Mouse (Mus musculus) hindbrain, postnatal 0 days (tissue): Measurements from ENCODE around the gene Rundc3a. TPM values are rescaled to one million over a fixed set of nuclear protein-coding genes. Genes with fewer than 3 reads are reported as not detected.
A peak's percentile ranks its signal among the peaks of the same experiment; 100 is the strongest.

Source experiments
- ATAC-seq: fragments of 200-750 bp; cut with Nextera tagmentation; 2 replicates; pipeline ENCODE4 v1.8.0; 2017; ENCODE audit warnings: mild to moderate bottlenecking, moderate TSS enrichment, moderate library complexity
- DNase-seq: peaks from one replicate; pipeline ENCODE4 v3.0.0-alpha.2; 2015; ENCODE audit warnings: low spot score
- H3K27ac ChIP-seq: fragments of 300-500 bp; sonication (generic); 2 replicates; pipeline ENCODE4 v1.5.1; 2014; ENCODE audit warnings: mild to moderate bottlenecking
- H3K27me3 ChIP-seq: fragments of 300-500 bp; sonication (generic); 2 replicates; pipeline ENCODE4 v1.6.1; 2014; ENCODE audit warnings: low read length, mixed read lengths; ENCODE audit not compliant: insufficient read depth
- H3K36me3 ChIP-seq: fragments of 300-500 bp; sonication (generic); 2 replicates; pipeline ENCODE4 v1.6.1; 2014; ENCODE audit warnings: low read length, mixed read lengths; ENCODE audit not compliant: insufficient read depth
- H3K4me1 ChIP-seq: fragments of 300-500 bp; sonication (generic); 2 replicates; pipeline ENCODE4 v1.6.1; 2014; ENCODE audit warnings: antibody characterized with exemption, low read length, mixed read lengths; ENCODE audit not compliant: insufficient read depth
- H3K4me2 ChIP-seq: fragments of 300-500 bp; sonication (generic); 2 replicates; pipeline ENCODE4 v1.6.1; 2014; ENCODE audit warnings: low read depth, mild to moderate bottlenecking, low read length, moderate library complexity, mixed read lengths
- H3K4me3 ChIP-seq: fragments of 300-500 bp; sonication (generic); 2 replicates; pipeline ENCODE4 v1.5.1; 2014; ENCODE audit warnings: low read length
- H3K9ac ChIP-seq: fragments of 300-500 bp; sonication (generic); replicated peaks from 2 replicates; pipeline ENCODE4 v1.6.1; 2014; ENCODE audit warnings: mild to moderate bottlenecking, low read length, moderate library complexity, mixed read lengths
- H3K9me3 ChIP-seq: fragments of 300-500 bp; sonication (generic); 2 replicates; pipeline ENCODE4 v1.6.1; 2016; ENCODE audit warnings: low read length, mixed read lengths
- CTCF ChIP-seq: IDR thresholded peaks from 2 replicates; pipeline ENCODE4 v1.5.1; 2016; ENCODE audit warnings: antibody characterized with exemption, control low read depth, low read depth
- WGBS: fragments of 180-500 bp; shearing (Covaris S2); extraction: QIAGEN DNeasy Blood & Tissue Kit; methylation state at CpG from one replicate; pipeline ENCODE4 v1.1.7; 2014; 5-methylcytosine and 5-hydroxymethylcytosine counted together
- polyA plus RNA-seq: library from polyadenylated mRNA; unstranded; fragments of >200 nt; fragmentation: Nextera tagmentation; extraction: Ambion mirVana; gene quantifications from 2 replicates; pipeline ENCODE4 v1.2.1, GENCODE M21; 2015
- total RNA-seq: library from RNA; depleted of rRNA; stranded (reverse); fragments of >200 nt; gene quantifications from 2 replicates; pipeline ENCODE4 v1.2.3, GENCODE M21; 2014

The Rundc3a gene
- total and polyA plus RNA-seq, 2 experiments from 2014 or later = 114 to 310 TPM

GRCm38 (mm10) chr11:102437120-102438061 is 44.2 kb downstream of the Rundc3a start:
- no peaks in the 10 kb centered on the region for H3K9me3 ChIP-seq
- peaks cover 49% of the 10 kb centered on the region for H3K36me3 ChIP-seq
- ATAC-seq = peak; percentile 36
- H3K4me2 ChIP-seq = peak overlapping the region; percentile 69
- peak; percentile 81 for DNase-seq
- peak overlapping the region; percentile 65; the same call in 1 of the 2 replicates for H3K27ac ChIP-seq
- 0 out of 2 replicates have a peak, but pooled peaks cover 15% of the 10 kb centered on the region for H3K4me1 ChIP-seq
- H3K4me3 ChIP-seq = peak overlapping the region; percentile 32
- peak overlapping the region; percentile 55 for H3K9ac ChIP-seq
- TF ChIP-seq CTCF = peak; percentile 51
- WGBS = 9% methylated on average over 87 of the region's 87 CpGs
- H3K27me3 ChIP-seq = no peaks in the 10 kb centered on the region

DNA sequence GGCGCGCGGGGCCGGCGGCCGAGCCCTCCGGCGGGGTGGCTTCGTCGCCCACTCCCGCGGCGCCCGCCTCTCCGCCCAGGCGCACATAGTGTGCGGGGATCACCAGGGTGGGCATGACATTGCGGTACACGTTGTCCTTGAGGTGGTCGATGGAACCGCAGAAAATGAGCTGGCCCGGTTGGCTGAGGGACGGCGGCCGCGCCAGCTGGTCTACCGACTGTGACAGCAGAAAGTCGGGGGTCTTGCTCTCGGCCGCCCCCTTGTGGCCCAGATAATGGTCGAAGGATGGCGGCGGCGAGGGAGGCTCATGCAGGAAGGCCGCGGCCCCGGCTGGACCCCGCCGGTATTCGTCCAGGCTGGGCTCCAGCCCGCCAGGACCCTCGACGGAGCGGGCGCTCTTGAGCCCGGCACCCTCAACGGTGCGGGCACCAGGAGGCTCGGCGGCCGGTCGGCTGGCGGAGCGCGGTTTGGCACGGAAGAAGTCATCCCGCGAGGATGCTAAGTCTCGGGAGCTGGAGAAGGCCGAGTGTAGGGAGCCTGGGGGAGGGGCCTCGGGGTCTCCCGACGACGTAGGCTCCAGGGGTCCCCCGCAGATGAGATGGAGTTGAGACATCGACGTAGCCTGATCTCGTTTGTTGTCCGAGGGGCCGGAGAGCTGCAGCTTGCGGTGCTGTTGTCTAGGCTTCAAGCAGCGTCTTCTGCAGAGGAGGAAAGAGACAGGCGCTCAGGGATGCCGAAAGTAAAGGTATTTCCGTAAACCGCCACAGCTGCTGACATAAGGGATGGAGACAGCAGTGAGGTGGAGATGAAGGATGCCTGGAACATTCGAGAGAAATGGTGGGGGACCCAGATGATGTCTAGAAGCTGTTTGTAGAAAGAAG is 45.2 kb downstream of the Rundc3a start:
- peak; percentile 85 for TF ChIP-seq CTCF
- 0 out of 2 replicates have a peak, but pooled peaks cover 8% of the 10 kb centered on the region for H3K4me1 ChIP-seq
- WGBS = 11% methylated on average over 77 of the region's 77 CpGs
- H3K36me3 ChIP-seq = peaks cover 55% of the 10 kb centered on the region
- no peaks in the 10 kb centered on the region for H3K27me3 ChIP-seq
- peak overlapping the region; percentile 65; the same call in 1 of the 2 replicates for H3K27ac ChIP-seq
- ATAC-seq (peak; percentile 38), DNase-seq (peak; percentile 91)
- H3K9ac ChIP-seq = peak overlapping the region; percentile 55; the same call in 1 of the 2 replicates
- H3K4me2 ChIP-seq = peak overlapping the region; percentile 69
- H3K4me3 ChIP-seq = peak overlapping the region; percentile 32
- no peaks in the 10 kb centered on the region for H3K9me3 ChIP-seq

DNA sequence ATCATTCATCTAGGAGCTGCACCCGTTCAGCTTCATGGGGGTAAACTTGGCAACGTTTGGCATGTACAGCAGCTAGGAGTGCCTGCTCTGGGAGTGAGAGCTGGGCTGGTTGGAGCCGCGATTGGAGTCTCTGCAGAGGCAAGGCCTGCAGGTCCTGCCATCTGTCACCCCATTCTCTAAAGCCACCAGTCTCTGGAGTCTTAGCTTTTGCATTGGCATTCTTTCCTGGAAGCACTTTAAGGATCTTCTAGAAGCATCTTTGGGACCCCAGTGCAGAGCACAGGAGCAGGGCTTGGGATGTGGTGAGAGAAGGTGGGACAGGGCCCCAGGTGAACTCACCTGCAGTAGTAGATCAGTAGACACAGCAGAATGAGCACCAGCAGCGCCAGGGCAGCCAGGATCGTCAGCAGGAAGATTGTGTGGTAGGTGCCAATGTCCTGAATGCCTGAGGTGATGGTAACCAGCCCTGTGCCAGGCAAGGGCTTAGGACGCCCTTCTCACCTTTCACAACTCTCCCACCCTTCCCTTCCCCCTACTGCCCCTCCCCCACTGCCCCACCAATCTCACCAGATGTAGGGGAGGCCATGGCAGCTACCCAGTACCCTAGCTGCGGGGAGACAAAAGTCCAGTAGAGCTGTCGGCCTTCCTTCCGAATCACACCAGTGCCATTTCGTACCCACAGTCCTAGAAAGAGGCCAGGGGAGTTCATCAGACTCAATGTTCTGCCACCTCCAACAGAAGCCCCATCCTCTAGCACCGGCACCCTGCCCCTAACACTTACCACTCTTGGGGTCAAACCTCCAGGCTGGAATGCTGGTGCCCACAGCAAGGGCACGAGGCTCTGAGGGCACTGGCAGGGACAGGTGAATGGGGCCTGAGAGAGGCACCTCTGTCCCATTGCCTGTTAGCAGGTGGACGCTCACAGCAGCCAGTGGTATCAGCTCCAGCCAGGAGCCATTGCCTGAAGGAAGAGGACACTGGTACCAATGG is 46.2 kb downstream of the Rundc3a start:
- H3K27me3 ChIP-seq = no peaks in the 10 kb centered on the region

DNA sequence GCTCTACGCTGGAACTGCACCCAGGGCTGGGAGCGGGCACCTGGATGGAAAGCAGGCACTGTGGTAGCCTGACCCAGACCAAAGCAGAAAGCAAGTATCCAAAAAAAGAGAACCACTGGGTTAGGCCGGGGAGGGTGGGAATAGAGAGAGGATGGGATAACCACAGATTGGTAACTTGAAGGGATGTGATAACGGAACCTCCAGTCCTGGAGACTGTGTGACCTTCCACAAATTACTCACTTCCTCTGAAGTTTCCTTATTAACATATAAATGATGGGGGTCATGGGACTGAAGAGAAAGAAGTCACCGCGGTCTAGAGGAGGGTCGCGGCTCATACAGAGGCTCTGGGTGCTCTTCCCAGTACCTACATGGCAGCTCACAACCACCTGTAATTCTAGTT is 47.1 kb downstream of the Rundc3a start:
- peaks cover 49% of the 10 kb centered on the region for H3K36me3 ChIP-seq
- TF ChIP-seq CTCF = no peak

More for the DNA sequence above, 46.2 kb downstream of the Rundc3a start:
- 69% methylated on average over 14 of the region's 14 CpGs for WGBS
- DNase-seq (peak; percentile 33), ATAC-seq (no peak)
- Histone ChIP-seq H3K27ac (no peak overlapping the region), H3K4me3 (no peak overlapping the region), H3K9ac (no peak overlapping the region), H3K9me3 (no peaks in the 10 kb centered on the region), H3K4me1 (0 out of 2 replicates have a peak, but pooled peaks cover 8% of the 10 kb centered on the region), H3K36me3 (peaks cover 55% of the 10 kb centered on the region), H3K4me2 (no peak overlapping the region)
- TF ChIP-seq CTCF = no peak

DNA sequence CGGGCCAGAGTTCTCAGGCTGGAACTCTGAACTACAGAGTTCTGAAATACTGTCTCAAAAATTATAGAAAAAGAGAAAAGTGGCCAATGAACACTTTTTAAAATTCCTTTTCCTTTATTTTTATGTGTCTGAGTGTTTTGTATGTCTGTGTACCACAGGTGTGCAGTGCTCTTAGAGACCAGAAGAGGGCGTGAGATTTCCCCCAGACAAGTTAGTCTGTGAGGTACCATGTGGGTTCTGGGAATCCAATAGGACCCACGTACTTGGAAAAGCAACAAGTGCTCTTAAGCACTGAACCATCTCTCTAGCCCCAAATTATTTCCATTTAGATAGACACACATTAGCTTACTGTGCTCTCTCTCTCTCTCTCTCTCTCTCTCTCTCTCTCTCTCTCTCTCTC is 48.2 kb downstream of the Rundc3a start:
- Histone ChIP-seq H3K4me3 (no peak overlapping the region), H3K27me3 (no peaks in the 10 kb centered on the region), H3K4me1 (peaks cover 24% of the 10 kb centered on the region; the same call in 1 of the 2 replicates), H3K9me3 (no peaks in the 10 kb centered on the region), H3K36me3 (peaks cover 39% of the 10 kb centered on the region; the same call in 1 of the 2 replicates), H3K9ac (no peak overlapping the region), H3K4me2 (no peak overlapping the region), H3K27ac (no peak overlapping the region)
- peak; percentile 58 for TF ChIP-seq CTCF
- ATAC-seq (no peak), DNase-seq (peak; percentile 69)
- whole genome bisulfite sequencing = 69% methylated on average over 3 of the region's 3 CpGs

More for the DNA sequence above, 47.1 kb downstream of the Rundc3a start:
- Histone ChIP-seq H3K4me3 (no peak overlapping the region), H3K9ac (no peak overlapping the region), H3K4me1 (peaks cover 14% of the 10 kb centered on the region; the same call in 1 of the 2 replicates), H3K9me3 (no peaks in the 10 kb centered on the region), H3K27me3 (no peaks in the 10 kb centered on the region), H3K4me2 (no peak overlapping the region), H3K27ac (no peak overlapping the region)
- ATAC-seq (no peak), DNase-seq (no peak)
- WGBS = 74% methylated on average over 8 of the region's 8 CpGs
